Mouse (Mus musculus) frontal cortex, postnatal 14 days (tissue): ENCODE data around the gene Gnas.

Experiments used
- DNase-seq, 2 experiments: peaks; one replicate each; pipeline ENCODE4 v3.0.0; 2022; ENCODE audit warnings: low spot score in 2 of 2

The Gnas gene

GRCm38 (mm10) chr2:174284011-174284410, at the start of gene Gnas:
TSS of gene Gnas (plus strand) at chr2:174284320.
- no peak for DNase-seq

DNA sequence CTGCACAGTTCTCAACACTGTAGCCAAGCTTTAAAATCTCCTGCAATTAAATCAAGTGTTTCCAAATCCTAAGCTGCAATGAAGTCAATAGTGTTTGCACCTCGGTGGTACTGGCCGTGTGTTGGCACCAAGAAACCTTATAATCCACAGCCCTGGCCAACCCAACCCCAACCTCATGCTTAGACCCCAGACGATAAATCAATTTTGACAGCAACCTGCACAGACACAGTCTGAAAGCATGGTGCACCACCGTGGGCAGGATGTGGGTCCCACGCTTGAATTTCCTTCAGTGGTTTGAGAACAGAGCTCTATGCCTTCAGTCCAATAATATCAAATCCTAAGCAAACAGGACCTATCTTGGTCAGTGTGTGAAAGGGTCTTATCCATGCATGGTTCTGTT, 41.7 kb upstream of the Gnas start:
- no peak for DNase-seq

DNA sequence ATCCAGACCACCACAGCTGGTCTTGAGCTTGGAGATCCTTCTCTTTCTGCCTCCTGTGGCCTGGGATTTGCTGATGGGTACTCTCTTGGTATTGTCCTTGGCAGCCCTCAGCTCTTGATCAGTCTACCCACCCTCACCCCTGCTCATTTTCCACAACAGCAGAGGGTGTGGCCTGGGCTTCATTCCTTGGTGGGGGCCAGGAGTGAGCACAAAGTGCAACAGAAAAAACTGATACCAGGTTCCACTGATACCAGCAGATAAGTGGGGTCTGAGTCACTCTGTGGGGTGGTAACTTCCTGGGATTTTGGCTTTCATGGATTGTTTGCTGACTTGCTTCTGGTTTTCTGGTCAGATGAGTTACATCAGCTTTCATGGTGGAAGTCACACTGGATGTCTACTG, 32.2 kb upstream of the Gnas start:
- DNase-seq = no peak

- DNase-seq = no peak
These were observed 26.8 kb upstream of the Gnas start for GRCm38 (mm10) chr2:174257312-174257711.

- no peak for DNase-seq
These were observed 24.1 kb upstream of the Gnas start for GRCm38 (mm10) chr2:174260004-174260403.

DNA sequence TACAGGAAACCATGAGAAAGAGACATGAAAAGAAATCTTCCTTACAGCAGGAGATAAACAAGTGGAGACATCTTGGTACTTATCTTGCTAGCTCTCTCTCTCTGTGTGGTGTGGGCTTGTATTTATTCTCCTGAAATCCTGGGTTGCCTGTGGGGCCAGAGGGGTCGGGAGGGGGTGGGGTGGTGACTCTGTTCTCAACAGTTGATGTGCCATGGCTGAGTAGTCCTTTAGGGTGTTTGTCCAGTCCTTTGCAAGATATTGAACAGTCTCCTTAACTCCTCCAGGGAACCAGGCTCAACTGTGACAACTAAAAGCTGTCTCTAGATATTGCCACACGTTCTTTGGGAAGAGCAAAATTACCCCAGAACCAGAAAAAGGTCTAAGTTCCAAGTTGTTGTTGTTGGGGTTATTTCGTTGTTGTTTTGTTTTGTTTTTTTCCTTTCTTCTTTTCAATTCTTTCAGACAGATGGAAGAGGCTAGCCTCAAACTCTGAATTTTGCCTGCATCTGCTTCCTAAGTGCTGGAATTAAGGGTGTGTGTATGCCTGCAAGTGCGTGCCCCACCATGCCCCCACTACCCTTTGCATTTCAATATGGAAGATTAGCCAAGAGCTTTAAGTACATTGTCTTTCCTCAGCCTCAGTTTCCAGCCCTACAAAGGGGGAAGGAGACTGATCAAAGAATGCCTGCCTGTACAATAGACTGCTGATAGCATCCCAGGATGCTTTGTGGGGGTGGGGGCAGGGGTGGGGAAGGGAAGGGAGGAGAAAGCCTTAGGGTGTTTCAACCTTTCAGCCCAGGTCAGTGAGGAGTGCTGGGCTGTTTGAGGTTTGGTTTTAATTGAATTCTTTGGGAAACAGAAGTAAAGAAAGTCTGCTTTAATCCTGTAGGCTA, 23.0 kb upstream of the Gnas start:
- no peak for DNase-seq

DNA sequence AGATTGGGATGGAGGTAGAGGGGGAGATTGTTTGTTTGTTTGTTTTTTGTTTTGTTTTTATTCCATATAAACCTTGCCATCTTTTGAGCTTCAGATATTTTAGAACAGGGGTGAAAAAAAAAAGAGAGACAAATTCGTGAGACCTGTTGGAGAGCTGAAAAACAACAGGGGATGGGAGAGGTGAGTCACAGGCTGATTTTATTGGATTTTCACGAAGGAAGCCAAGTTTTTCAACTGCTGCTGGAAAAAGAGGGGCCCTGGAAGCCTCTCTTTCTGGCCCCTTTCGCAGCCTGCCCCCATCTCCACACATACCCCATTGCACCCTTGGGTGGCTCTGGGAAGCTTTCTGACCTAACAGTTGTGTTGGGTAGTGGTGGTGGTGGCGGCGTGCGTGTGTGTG, 22.3 kb upstream of the Gnas start:
- DNase-seq = no peak

DNA sequence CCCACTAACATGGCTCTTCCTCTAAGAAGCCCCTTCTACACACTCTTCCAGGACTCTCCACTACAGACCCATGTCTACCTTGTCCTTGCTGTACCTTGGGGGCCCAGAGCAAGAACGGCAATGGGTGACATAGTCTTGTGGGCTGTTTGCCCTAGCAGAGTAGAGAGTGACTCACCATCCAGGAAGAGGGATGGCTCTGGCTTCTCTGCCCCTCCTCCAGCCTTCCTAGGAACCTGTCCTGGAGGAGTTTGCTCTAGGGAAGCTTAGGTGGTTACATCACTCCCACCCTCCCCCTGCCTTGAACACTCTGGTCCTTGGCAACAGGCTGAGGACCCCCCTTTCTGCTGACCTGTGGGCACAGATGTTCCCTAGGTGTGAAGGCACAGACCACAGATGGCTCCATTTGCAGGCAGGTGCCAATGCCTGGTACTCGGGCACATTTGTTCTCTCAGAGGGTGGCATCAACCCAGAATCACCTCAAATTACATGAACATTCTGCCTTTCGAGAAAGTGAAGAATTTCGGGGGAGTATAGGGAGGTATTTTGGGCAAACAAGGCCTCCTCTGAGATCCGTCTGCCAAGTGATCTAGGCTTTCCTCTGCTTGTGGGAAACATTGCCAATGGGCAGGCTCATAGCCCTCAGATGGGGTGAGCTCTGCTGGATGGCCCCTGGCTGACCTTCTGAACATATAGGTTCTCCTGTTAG, 20.9 kb upstream of the Gnas start:
- DNase-seq = no peak

GRCm38 (mm10) chr2:174264248-174264647, 19.9 kb upstream of the Gnas start:
- DNase-seq = no peak

DNA sequence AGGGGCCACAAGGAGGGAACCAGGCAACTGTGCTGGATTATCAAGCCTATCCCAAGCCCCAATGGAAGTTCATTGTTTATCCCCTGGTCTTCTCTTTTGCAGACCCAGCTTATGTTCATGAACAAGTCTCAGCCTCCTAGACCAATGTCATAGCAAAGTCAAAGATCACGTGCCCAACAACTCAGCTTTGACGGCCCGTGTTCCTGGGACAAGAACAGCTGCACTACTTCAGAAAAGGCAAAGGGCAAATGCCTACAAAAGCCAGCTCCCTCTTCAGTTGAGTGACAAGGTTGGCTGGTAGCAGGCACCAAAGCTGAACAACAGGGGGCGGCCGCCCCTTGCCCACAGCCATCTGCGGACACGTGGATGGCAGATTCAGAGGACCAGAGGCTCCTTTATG, 13.7 kb upstream of the Gnas start:
- DNase-seq = no peak

DNA sequence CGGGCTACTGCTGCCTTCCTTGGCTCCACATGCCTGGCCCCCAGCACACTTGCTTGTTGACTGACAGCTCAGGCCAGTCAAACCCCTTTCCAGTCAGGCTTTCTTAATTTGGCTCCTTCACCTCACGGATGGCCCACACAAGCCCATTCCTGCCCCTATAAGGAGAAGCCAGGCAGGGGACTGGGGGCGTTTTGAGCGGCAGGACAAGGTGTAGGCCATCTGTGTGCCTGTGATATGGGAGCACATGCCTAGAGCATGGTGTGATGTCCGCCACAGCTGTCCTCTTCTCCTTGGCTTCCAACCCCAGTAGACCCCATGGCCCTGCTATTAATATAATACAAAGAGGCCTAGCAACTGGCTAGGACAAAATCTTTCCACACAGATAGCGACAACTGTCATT, 12.7 kb upstream of the Gnas start:
- no peak for DNase-seq

- DNase-seq = no peak
These were observed 11.0 kb upstream of the Gnas start for GRCm38 (mm10) chr2:174273131-174273530.

DNA sequence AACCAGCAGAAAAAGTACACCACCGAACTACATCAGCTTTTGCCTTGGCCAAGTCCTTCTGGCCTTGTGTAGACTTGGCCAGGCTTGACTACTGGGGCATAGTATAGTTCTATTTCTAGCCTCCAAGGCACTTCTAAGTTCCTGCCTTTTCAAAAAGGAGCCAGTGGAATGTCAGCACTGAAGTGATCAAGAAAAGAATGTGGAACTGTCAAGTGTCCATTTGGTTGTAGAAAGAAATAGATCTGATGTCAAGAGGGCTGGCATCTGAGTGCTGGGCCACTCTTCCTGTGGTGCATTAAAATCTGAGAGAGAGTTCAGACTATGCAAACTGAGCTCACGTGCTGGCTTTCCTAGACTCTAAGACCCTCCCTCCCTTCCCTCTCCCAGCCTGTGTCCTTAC, 10.2 kb upstream of the Gnas start:
- no peak for DNase-seq

GRCm38 (mm10) chr2:174279771-174280170, 4.3 kb upstream of the Gnas start:
- no peak for DNase-seq

GRCm38 (mm10) chr2:174283341-174283740, 779 bp upstream of the Gnas start:
- no peak for DNase-seq

GRCm38 (mm10) chr2:174284807-174285457, 812 bp downstream of the Gnas start:
- DNase-seq = no peak

DNA sequence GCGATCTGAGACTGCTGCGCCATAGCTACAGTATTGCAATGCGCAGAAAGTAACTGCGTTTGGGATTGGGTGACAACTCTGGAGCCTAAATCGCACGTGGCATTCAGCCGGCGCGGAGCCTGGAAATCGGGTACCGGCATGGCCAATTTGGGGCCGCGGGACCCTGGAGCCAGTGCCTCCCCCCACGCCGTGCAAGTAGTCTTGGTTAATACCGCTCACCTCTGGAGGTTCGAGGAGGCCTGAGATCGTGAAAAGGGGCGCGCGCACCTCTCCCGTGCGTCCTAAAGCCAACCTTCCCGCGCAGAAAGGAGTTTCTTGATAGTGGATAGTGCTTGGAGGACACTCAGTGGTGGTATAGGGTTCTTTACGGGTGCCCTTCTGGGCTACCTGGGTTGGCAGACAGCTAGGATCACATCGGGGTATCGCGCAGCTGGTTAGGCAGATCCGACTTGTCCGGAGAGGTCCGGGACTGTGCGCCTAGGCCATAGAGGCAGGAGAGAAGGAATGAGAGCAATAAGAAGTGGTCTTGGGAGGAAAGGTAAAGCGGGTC, 1.9 kb downstream of the Gnas start:
- DNase-seq = no peak

DNA sequence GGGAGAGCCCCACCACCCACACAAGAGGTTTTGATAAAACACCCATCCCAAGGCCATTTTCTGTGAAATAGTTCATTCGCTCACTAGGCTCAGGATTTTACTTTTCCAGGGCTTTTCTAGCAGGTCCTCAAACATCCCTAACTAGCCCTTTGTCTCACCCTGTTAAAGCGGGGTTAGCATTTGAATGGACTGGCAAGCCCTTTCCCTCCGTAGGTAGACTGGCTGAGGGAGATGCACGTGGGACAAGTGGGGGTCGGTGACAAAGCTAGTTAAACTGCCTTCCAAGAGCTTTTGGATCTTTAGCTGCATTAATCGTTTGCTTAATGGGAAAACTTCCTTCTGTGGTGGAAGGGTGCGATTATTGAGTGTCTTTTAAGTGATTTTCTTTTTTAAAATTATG, 3.8 kb downstream of the Gnas start:
- DNase-seq = no peak

DNA sequence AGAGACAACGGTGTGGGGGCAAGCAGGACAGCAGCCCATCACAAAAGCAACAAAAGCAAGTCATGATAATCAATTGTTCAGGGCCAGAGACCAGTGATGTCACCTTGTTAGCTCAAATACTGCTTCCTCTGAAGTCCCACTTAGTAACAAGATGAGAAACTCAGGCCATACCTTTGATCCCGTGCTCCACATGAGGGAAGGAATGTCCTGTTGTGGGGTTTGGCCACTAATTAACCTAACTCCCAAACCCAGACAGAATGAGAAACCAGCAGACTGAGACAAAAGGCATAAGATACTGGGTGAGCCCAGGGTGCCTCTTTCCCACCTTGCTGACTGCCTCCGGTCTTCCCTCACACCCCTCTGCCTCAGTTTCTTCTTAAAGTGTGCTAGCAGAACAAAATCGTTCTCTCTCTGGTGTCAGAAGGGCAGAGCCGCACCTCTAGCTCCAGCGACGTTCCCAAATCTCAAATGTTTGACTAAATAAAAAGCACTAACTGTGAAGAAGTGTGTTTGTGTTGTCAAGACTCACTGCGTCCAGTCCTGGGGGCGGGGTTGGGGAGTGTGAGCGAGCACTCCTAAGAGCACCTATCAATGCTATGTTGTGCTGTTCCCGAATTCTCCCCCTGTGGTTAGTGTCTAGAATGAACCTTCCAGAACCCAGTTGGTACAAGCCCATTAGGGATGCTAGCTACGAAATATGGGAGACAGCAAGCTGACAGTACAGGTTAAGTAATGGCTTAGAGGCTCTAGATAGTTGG, 4.7 kb downstream of the Gnas start:
- no peak for DNase-seq

GRCm38 (mm10) chr2:174291029-174291661, 7.0 kb downstream of the Gnas start:
- DNase-seq = no peak

DNA sequence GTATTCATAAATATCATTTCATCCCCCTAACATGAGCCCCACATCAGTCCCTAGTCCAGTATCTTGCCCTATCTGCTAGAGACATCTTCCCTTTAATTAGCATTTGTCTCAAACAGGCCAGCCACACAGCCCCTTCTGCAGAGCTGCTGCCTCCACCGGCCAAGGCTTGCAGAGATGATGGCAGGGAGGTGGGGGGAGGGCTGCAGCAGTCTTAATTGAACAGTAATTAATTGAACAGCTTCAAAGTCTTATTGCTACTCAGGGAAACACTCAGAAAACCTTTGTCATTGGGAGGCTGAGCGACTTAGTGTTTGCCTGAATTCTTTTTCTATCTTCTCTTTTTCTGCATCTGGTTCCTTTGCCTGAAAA, 7.5 kb downstream of the Gnas start:
- DNase-seq = no peak
